Mouse (Mus musculus) c-Kit-positive CD71-positive TER-119-positive erythroid progenitor cells, embryonic 14.5 days (primary cell): ENCODE results near the gene 1700028J19Rik.
"Not testable (repeated sequence)": the region's sequence is repeated elsewhere in the genome, so short reads cannot be mapped to it uniquely, and the experiment has no call there.

Experiments
- DNase-seq: peaks from one replicate; pipeline ENCODE4 v3.0.0-alpha.2; 2013; ENCODE audit warnings: low spot score

Gene 1700028J19Rik

DNA sequence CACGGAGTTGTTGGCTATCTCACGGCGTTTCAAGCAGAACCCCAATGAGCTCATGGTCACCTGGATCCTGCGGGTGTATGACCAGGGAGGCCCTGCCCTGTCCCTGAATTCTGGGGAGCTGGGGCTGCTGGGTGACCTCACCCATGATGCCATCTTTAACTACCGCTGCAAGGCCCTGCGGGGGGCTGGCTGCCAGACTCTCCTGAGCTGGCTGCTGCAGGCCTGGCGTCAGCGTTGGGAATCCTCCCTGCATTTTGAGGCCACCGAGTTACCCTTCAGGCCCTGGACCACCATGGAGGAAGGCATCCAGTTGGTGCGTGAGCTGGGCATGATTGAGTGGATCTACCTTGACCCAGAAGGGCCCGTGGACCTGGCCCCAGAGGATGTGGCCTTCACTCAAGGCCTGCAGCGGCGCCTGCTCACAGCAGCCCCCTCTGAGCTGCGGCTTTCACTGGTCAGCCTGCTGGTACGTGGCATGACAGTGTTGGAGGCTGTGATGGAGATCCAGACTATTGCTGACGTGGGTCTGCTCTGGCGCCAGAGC is 4.3 kb upstream of the 1700028J19Rik start:
- DNase-seq, result not testable (repeated sequence)

DNA sequence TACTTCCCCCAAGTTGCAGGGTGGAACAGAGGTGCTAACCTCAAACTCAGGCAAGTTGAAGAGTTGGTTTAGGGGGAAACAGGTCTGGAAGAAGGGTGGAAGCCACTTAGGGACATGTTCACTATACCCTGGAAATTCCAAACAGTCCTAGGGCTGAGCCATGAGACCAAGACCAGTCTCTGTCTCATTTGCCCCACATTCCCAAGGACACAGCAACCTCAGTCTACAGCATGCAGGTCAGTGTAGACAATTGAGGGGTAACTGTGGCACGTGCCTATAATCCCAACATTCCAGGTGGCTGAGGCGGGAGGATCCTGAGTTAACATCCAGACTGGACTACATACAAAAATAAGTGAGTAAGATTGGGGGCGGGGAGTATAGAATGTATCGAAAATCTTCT is 2.8 kb upstream of the 1700028J19Rik start:
- DNase-seq, result no peak

DNA sequence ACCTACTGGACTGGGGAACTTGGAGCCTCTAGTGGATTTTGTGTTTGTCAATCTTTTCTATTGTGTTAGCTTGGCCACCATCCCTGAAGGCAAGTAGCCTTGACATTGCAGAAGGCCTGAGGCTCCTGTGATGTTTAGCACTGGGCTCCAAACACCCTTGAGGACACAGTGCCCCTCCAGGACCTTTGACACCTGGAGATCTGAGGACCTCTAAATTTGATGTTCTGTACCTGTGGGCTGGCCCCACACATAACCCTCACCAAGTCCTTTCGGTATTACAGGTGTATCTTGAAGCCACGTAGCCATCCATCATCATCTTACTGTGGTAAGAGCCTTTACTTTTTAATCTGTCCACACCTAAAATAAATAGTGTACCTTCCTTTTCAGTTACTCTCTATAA is 1.5 kb upstream of the 1700028J19Rik start:
- DNase-seq, result no peak

GRCm38 (mm10) chr7:44246984-44247470 is 532 bp upstream of the 1700028J19Rik start:
- DNase-seq, result peak; percentile 57

GRCm38 (mm10) chr7:44244080-44244479 is 2.4 kb downstream of the 1700028J19Rik start:
- no peak for DNase-seq

GRCm38 (mm10) chr7:44241163-44241562 is 5.3 kb downstream of the 1700028J19Rik start:
- DNase-seq, result no peak

DNA sequence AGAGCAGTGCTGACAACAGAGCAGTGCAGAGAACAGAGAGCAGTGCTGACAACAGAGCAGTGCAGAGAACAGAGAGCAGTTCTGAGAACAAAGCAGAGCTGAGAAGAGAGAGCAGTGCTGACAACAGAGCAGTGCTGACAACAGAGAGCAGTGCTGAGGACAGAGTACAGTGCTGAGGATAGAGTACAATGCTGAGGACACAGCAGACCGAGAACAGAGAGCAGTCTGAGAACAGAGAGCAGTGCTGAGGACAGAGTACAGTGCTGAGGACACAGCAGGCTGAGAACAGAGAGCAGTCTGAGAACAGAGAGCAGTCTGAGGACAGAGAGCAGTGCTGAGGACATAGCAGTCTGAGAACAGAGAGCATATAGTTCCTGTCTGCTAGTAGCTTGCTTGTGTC is 5.8 kb downstream of the 1700028J19Rik start:
- DNase-seq, result no peak

DNA sequence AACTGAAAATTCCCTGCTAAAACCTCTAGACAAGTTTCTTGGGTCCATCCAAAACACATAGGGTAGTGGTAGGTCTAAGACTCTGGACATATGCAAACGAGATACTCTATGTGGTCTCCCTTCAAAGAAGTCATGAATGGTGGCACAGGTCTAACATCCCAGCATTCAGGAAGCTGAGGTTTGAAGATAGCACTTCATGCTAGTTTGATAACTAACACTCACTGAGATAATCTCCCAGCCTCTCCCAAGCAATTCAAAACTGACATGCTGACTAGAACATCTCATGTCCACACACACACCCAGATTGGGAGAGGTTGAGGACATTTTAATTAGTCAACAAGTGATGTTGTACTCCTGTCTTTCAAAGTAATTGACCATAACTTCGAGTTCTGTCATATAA is 6.6 kb downstream of the 1700028J19Rik start:
- DNase-seq, result no peak

GRCm38 (mm10) chr7:44235909-44236308 is 10.6 kb downstream of the 1700028J19Rik start, which contains the start of gene Gm36864:
TSS of gene Gm36864 (plus strand) at chr7:44236177.
- no peak for DNase-seq

DNA sequence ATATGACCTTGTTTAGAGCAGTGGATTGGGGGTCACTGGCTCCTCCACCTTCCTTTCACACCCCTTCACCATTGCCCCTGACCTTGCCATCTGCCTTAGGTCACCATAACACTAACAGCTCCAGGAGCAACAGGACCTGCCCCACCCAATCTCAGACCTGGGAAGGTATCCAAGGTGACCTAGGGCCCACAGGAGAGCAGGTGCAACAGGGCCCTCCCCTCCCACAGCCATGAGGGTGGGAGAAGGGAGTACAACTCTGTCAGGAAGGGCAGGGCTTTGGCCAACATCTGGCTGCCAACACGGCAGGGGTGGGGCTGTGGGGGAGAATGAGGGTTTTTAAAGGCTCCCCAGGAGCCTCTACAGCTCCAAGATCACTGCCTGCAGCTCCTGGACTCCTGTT is 21.4 kb downstream of the 1700028J19Rik start, which contains the start of gene Klk1:
Gene Klk1, plus strand, starts transcription at position 285 of the 400 bp plus-strand sequence.
- no peak for DNase-seq

DNA sequence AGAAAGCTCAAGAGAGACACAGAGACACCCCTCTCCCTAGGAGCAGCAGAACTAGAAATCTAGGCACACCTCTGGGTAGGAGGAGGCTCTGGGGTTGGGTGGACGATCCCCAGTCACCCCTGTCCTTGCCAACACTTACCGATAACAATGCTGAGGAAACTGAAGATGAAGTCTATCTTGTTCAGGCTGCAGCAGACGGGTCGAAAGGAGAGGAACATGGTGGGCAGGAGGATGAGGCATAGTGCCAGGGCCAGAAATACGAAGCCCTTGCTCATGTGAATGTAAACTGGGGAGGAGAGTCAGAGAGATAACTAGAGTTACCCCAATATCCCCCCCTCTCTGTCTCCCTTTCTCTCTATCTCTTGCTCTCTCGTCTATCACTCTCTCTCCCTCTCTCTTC is 24.2 kb downstream of the 1700028J19Rik start:
- not testable (repeated sequence) for DNase-seq

DNA sequence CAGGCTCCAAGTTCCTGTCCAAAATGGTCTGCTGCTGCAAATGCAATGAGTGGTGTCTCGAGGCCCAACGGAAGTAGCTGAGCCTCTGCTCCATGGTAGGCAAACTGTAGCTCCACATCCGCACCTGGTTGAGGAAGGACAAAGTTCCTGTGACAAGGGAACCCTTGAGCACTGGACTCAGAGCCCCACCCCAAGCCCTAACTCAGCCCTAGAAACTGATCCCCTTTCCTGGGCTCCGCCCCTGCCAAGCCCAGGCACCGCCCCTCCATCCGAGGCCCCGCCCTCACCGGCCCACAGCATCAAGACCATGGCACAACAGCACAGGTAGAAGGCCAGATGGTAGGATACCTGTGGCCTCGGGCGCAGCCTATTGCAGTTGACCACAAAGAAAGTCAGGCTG is 24.9 kb downstream of the 1700028J19Rik start:
- not testable (repeated sequence) for DNase-seq

- DNase-seq, result no peak
These were observed 30.9 kb downstream of the 1700028J19Rik start, which contains the start of gene Klk1b5 for GRCm38 (mm10) chr7:44215645-44216044. TSS of gene Klk1b5 (plus strand) at chr7:44215945.

- DNase-seq, result no peak
These were observed 38.2 kb downstream of the 1700028J19Rik start for GRCm38 (mm10) chr7:44208307-44208706.

DNA sequence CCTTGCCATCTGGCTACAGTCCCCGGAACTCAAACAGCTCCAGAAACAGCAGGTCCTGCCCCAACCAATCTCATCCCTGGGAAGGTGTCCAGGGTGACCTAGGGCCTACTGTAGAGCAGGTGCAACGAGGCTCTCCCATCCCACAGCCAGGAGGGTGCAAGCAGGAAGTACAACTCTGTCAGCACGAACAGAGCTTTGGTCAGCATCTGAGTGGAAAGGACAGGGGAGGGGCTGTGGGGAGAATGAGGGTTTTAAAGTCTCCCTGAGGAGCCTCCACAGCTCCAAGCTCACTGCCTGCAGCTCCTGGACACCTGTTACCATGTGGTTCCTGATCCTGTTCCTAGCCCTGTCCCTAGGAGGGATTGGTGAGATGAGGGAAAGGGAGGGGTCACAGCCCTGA is 39.4 kb downstream of the 1700028J19Rik start, which contains the start of gene Klk1b4:
Gene Klk1b4, plus strand, starts transcription at position 301 of the 400 bp plus-strand sequence.
- not testable (repeated sequence) for DNase-seq

- DNase-seq, result no peak
These were observed 48.6 kb downstream of the 1700028J19Rik start, which contains the start of gene Klk1b3 for GRCm38 (mm10) chr7:44197891-44198290. TSS of gene Klk1b3 (plus strand) at chr7:44198191.

DNA sequence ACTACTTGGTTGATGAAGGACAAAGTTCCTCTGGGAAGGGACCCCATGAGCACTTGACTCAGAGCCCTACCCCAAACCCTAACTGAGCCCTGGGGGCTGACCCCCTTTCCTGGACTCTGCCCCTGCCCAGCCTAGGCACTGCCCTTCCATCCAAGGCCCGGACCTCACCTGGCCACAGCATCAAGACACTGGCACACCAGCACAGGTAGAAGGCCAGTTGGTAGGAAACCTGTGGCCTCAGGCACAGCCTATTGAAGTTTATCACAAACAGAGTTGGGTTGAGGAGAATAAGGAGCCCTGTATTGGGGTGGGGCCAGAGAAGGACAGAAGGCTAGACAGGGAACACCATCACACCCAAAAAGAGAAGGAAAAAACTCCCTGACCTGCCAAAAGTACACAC is 53.0 kb downstream of the 1700028J19Rik start:
- not testable (repeated sequence) for DNase-seq

GRCm38 (mm10) chr7:44187936-44188335 is 58.6 kb downstream of the 1700028J19Rik start, which contains the start of gene Klk1b24:
TSS of gene Klk1b24 (plus strand) at chr7:44188236.
- not testable (repeated sequence) for DNase-seq

GRCm38 (mm10) chr7:44186516-44186915 is 60.0 kb downstream of the 1700028J19Rik start:
- not testable (repeated sequence) for DNase-seq
